Mouse (Mus musculus): ENCODE results near the gene Ankrd39. TPM values are rescaled to one million over a fixed set of nuclear protein-coding genes. Genes with fewer than 3 reads are reported as not detected.
A peak's percentile ranks its signal among the peaks of the same experiment; 100 is the strongest.

The Ankrd39 gene
- polyA plus RNA-seq, 1 experiment from 2014 or later: 22.0 TPM

- 59% methylated on average over 8 of the region's 8 CpGs for WGBS
Observed at GRCm38 (mm10) chr1:36536397-36536728, 10.9 kb downstream of the Ankrd39 start.

GRCm38 (mm10) chr1:36535477-36536396, 11.5 kb downstream of the Ankrd39 start:
- H3K27ac ChIP-seq: no peak overlapping the region
- 80% methylated on average over 11 of the region's 11 CpGs for WGBS
- no peaks in the 10 kb centered on the region for H3K4me1 ChIP-seq (replicated peaks; ENCODE audit: insufficient read depth, low read length)
- no peak overlapping the region for H3K4me3 ChIP-seq (replicated peaks; ENCODE audit: low read depth, low read length)
- no peak for DNase-seq (ENCODE audit: low spot score)
- H3K9ac ChIP-seq (ENCODE audit: low read depth, low read length): no peak overlapping the region
- peaks cover 23% of the 10 kb centered on the region for H3K36me3 ChIP-seq (ENCODE audit: insufficient read depth, low read length)
- no peak for TF ChIP-seq CTCF (IDR thresholded peaks at IDR 0.05; ENCODE audit: low read depth)
- H3K4me2 ChIP-seq (ENCODE audit: low read length): no peak overlapping the region
- H3K27me3 ChIP-seq (ENCODE audit: insufficient read depth, low read length): no peaks in the 10 kb centered on the region
- H3K9me3 ChIP-seq (replicated peaks; ENCODE audit: low read length): no peaks in the 10 kb centered on the region
- no peak for ATAC-seq (replicated peaks; ENCODE audit: low FRiP score, low read depth)

More at GRCm38 (mm10) chr1:36536397-36536728, 10.9 kb downstream of the Ankrd39 start:
- peaks cover 21% of the 10 kb centered on the region for H3K36me3 ChIP-seq (ENCODE audit: insufficient read depth, low read length)
- DNase-seq (ENCODE audit: low spot score) (no peak), ATAC-seq (replicated peaks; ENCODE audit: low FRiP score, low read depth) (no peak)
- no peak overlapping the region for H3K4me3 ChIP-seq (replicated peaks; ENCODE audit: low read depth, low read length)
- H3K27ac ChIP-seq: no peak overlapping the region
- H3K4me2 ChIP-seq (ENCODE audit: low read length): no peak overlapping the region
- no peak overlapping the region for H3K9ac ChIP-seq (ENCODE audit: low read depth, low read length)
- no peaks in the 10 kb centered on the region for H3K4me1 ChIP-seq (replicated peaks; ENCODE audit: insufficient read depth, low read length)
- no peaks in the 10 kb centered on the region for H3K9me3 ChIP-seq (replicated peaks; ENCODE audit: low read length)
- TF ChIP-seq CTCF (IDR thresholded peaks at IDR 0.05; ENCODE audit: low read depth): no peak
- no peaks in the 10 kb centered on the region for H3K27me3 ChIP-seq (ENCODE audit: insufficient read depth, low read length)

- Histone ChIP-seq H3K9me3 (replicated peaks; ENCODE audit: low read length) (no peaks in the 10 kb centered on the region), H3K9ac (ENCODE audit: low read depth, low read length) (no peak overlapping the region), H3K4me2 (ENCODE audit: low read length) (no peak overlapping the region), H3K27me3 (ENCODE audit: insufficient read depth, low read length) (no peaks in the 10 kb centered on the region), H3K4me3 (replicated peaks; ENCODE audit: low read depth, low read length) (no peak overlapping the region), H3K36me3 (ENCODE audit: insufficient read depth, low read length) (peaks cover 20% of the 10 kb centered on the region), H3K27ac (peak overlapping the region; percentile 13; the same call in 1 of the 2 replicates), H3K4me1 (replicated peaks; ENCODE audit: insufficient read depth, low read length) (no peaks in the 10 kb centered on the region)
- 64% methylated on average over 6 of the region's 6 CpGs for WGBS
- ATAC-seq (replicated peaks; ENCODE audit: low FRiP score, low read depth): peak; percentile 45
- peak; percentile 42; the same call in 1 of the 2 replicates for TF ChIP-seq CTCF (IDR thresholded peaks at IDR 0.05; ENCODE audit: low read depth)
- no peak for DNase-seq (ENCODE audit: low spot score)
Observed at GRCm38 (mm10) chr1:36534595-36535058, 12.6 kb downstream of the Ankrd39 start.

- no peak for DNase-seq (ENCODE audit: low spot score)
- no peak overlapping the region for H3K4me2 ChIP-seq (ENCODE audit: low read length)
Observed at GRCm38 (mm10) chr1:36533546-36533945, 13.7 kb downstream of the Ankrd39 start.

GRCm38 (mm10) chr1:36531461-36531860, 15.8 kb downstream of the Ankrd39 start:
- Histone ChIP-seq H3K4me2 (ENCODE audit: low read length) (no peak overlapping the region), H3K4me1 (replicated peaks; ENCODE audit: insufficient read depth, low read length) (no peaks in the 10 kb centered on the region), H3K27ac (no peak overlapping the region), H3K9ac (ENCODE audit: low read depth, low read length) (no peak overlapping the region), H3K4me3 (replicated peaks; ENCODE audit: low read depth, low read length) (no peak overlapping the region), H3K9me3 (replicated peaks; ENCODE audit: low read length) (no peaks in the 10 kb centered on the region), H3K36me3 (ENCODE audit: insufficient read depth, low read length) (0 out of 2 replicates have a peak, but pooled peaks cover 7% of the 10 kb centered on the region), H3K27me3 (ENCODE audit: insufficient read depth, low read length) (no peaks in the 10 kb centered on the region)
- DNase-seq (ENCODE audit: low spot score): no peak
- ATAC-seq (replicated peaks; ENCODE audit: low FRiP score, low read depth): no peak
- TF ChIP-seq CTCF (IDR thresholded peaks at IDR 0.05; ENCODE audit: low read depth): no peak
- WGBS: 90% methylated on average over 12 of the region's 12 CpGs

More at GRCm38 (mm10) chr1:36533546-36533945, 13.7 kb downstream of the Ankrd39 start:
- Histone ChIP-seq H3K27ac (no peak overlapping the region), H3K36me3 (ENCODE audit: insufficient read depth, low read length) (peaks cover 13% of the 10 kb centered on the region; the same call in 1 of the 2 replicates), H3K4me1 (replicated peaks; ENCODE audit: insufficient read depth, low read length) (no peaks in the 10 kb centered on the region), H3K27me3 (ENCODE audit: insufficient read depth, low read length) (no peaks in the 10 kb centered on the region), H3K9ac (ENCODE audit: low read depth, low read length) (no peak overlapping the region), H3K9me3 (replicated peaks; ENCODE audit: low read length) (no peaks in the 10 kb centered on the region), H3K4me3 (replicated peaks; ENCODE audit: low read depth, low read length) (no peak overlapping the region)
- 84% methylated on average over 6 of the region's 6 CpGs for WGBS
- no peak for TF ChIP-seq CTCF (IDR thresholded peaks at IDR 0.05; ENCODE audit: low read depth)
- ATAC-seq (replicated peaks; ENCODE audit: low FRiP score, low read depth): no peak

GRCm38 (mm10) chr1:36530962-36531361, 16.3 kb downstream of the Ankrd39 start:
- DNase-seq (ENCODE audit: low spot score) (no peak), ATAC-seq (replicated peaks; ENCODE audit: low FRiP score, low read depth) (no peak)
- no peak overlapping the region for H3K9ac ChIP-seq (ENCODE audit: low read depth, low read length)
- H3K27me3 ChIP-seq (ENCODE audit: insufficient read depth, low read length): no peaks in the 10 kb centered on the region
- no peak for TF ChIP-seq CTCF (IDR thresholded peaks at IDR 0.05; ENCODE audit: low read depth)
- no peak overlapping the region for H3K4me3 ChIP-seq (replicated peaks; ENCODE audit: low read depth, low read length)
- peaks cover 8% of the 10 kb centered on the region; the same call in 1 of the 2 replicates for H3K36me3 ChIP-seq (ENCODE audit: insufficient read depth, low read length)
- 88% methylated on average over 7 of the region's 7 CpGs for WGBS
- H3K27ac ChIP-seq: no peak overlapping the region
- H3K4me1 ChIP-seq (replicated peaks; ENCODE audit: insufficient read depth, low read length): no peaks in the 10 kb centered on the region
- H3K4me2 ChIP-seq (ENCODE audit: low read length): no peak overlapping the region
- H3K9me3 ChIP-seq (replicated peaks; ENCODE audit: low read length): no peaks in the 10 kb centered on the region
